Mouse (Mus musculus): ENCODE data around the gene Fzd4. TPM values are rescaled to one million over a fixed set of nuclear protein-coding genes. Genes with fewer than 3 reads are reported as not detected.

Fzd4 gene
- polyA plus RNA-seq (2014; fragmentation: Illumina TruSeq; extraction: RNeasy Lipid Tissue Mini Kit (QIAGEN cat#74804); ENCODE audit: low read depth, low replicate concordance) = 39.9 TPM

DNA sequence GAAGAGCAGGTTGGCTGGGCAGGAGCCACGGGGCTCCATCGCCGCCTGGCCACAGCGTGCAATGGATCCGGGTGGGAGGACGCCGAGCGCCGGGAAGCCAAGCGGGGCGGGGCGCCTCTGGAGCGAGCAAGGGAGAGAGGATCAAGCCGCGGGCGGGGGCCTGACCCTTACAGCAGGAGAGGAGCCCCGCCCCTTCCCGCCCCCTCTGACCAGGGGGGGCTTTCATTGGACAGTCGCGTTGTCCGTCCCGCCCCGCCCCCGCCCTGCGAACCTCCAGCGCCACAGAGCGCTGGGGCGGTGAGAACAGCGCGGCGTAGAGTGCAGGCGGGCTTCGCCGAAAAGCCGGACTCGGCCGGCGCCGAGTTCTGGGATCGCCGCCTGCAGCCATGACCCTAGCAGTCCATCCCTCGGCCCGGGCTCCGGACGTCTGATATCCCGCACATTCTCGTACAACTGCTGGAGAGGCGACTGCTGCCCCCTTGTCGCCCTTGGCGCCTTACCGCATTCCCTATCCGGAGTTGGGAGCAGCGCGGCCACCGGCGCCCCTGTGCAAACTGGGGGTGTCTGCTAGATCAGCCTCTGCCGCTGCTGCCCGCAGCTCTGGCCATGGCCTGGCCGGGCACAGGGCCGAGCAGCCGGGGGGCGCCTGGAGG, at the start of gene Fzd4, which contains the start of gene Tmem135:
TSS of gene Fzd4 (plus strand) at position 275 of the 653 bp plus-strand sequence.
TSS of gene Tmem135 (minus strand) at position 142 of the 653 bp plus-strand sequence.

Other genes starting within 250 kb of the Fzd4 start
- gene Tmem135, start 133 bp upstream of the Fzd4 start, polyA plus RNA-seq (2014; fragmentation: Illumina TruSeq; extraction: RNeasy Lipid Tissue Mini Kit (QIAGEN cat#74804); ENCODE audit: low read depth, low replicate concordance) = 173 TPM
- gene Prss23, start 122.8 kb downstream of the Fzd4 start, polyA plus RNA-seq (2014; fragmentation: Illumina TruSeq; extraction: RNeasy Lipid Tissue Mini Kit (QIAGEN cat#74804); ENCODE audit: low read depth, low replicate concordance) = 25.1 TPM
- 0.82 TPM for gene Me3, start 228.0 kb downstream of the Fzd4 start, polyA plus RNA-seq (2014; fragmentation: Illumina TruSeq; extraction: RNeasy Lipid Tissue Mini Kit (QIAGEN cat#74804); ENCODE audit: low read depth, low replicate concordance)

All from adrenal gland, adult 10 weeks (tissue).